Mouse (Mus musculus) heart, postnatal 4 days (tissue): ENCODE measurements around the gene Pias3. TPM values are rescaled to one million over a fixed set of nuclear protein-coding genes. Genes with fewer than 3 reads are reported as not detected.
"Not testable (repeated sequence)": the region's sequence is repeated elsewhere in the genome, so short reads cannot be mapped to it uniquely, and the experiment has no call there.

Experiments used
- DNase-seq: peaks from one replicate; pipeline ENCODE4 v3.0.0; 2021
- total RNA-seq, 2 experiments: library from RNA; stranded (reverse); gene quantifications; 2 replicates each; pipeline ENCODE4 v1.2.3; 2021

Gene Pias3
- total RNA-seq, 2 experiments from 2014 or later: 23.6 to 27.3 TPM

DNA sequence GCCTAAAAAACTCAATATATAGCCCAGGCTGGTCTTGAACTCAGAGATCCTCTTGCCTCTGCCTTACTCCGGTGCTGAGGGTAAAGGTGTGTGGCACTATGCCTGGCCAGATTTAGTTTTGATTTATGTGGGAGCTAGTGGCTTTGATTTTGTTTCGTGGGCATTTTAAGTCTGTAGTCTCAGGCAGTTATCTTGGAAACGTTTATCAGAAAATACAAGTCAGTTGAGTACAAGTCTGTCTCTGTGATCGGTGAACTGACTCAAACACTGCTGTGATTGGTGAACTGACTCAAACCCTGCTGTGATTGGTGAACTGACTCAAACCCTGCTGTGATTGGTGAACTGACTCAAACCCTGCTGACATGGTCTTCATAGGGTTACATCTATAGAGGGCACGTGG is 34.6 kb downstream of the Pias3 start:
- DNase-seq: no peak

DNA sequence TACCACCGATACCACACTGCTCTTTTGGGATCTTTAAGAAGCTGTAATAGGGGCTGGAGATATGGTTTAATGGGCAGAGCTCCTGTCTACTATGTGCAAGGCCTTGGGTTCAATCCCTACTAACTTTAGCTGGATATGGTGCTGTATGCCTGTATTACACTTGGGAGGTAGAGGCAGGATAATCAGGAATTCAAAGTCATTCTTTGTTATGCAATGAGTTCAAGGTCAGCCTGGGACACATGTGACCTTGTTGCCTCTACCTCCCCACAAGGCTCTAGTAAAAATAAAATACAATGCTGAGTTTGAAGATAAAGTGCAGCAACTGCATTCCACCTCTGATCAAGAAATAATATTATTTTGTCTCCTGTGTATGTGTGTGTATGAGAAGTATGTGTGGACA is 37.8 kb downstream of the Pias3 start:
- no peak for DNase-seq

DNA sequence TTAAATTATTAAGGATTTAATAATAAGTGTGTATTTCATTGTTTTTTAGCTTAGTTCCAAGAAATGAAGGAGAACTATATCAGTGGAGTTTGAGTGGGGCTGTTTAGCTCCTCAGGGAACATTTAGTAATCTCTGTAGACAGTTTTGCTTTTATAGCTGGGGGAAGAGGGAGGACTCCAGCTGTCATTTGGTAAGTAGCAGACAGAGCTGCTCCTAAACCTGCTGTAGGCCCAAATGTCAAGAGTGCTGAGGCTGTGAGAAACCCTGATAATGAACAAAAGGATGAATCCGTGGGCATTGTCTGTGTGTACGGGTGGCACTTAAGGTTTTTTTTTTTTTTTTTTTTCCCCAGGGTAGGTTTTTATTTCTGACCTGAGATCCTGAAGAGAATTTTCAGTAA is 39.0 kb downstream of the Pias3 start:
- DNase-seq: no peak

DNA sequence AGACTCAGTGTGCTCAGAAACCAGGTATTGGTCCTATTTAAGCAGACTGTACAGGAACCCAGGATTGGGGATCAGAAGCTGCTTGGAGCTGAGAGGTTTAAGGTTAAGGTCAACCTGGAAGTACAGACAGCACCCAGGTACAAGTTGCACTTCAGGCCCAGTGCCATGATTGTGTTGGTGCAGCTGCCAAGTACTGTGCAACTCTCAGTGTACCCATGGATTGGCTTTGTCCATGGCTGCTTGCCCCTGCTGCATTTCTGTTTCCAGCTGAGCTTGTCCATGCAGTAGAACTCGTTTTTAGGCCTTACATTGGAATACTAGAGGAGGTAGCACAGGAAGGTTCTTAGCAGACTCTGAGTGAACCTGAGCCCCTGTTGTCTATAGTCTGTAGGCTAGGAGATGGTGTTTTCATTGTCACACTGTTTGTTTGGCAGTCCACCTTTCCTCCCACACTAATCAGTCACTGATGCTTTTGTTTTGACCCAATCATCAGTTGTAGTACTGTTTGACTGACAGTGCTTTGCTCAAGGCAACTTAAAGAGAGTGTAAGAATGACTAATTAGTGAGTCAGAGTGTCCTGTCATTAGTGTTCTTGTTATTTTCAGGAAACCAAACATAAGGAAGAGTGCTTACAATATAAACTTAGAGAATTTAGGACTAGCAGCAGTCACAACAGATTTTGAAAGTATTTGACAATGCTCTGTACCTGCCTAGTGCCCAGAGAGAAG is 41.0 kb downstream of the Pias3 start:
- DNase-seq: no peak

DNA sequence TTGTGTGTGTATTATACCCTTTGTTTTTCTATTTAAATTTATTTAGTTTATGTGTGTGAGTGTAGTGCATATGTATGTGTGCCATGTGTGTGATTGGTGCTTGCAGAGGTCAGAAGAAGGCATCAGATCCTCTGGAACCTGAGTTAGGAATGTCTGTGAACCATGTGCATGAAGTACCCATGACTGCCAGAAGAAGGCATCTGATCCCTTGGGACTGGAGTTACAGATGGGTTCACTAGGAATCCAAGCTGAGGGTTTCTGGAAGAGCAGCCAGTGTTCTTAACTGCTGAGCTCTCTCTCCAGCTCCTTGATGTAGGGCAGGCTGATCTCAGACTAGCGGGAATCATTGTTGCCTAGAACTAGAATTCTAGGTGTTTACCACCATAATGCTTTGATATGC is 41.8 kb downstream of the Pias3 start:
- DNase-seq: no peak

DNA sequence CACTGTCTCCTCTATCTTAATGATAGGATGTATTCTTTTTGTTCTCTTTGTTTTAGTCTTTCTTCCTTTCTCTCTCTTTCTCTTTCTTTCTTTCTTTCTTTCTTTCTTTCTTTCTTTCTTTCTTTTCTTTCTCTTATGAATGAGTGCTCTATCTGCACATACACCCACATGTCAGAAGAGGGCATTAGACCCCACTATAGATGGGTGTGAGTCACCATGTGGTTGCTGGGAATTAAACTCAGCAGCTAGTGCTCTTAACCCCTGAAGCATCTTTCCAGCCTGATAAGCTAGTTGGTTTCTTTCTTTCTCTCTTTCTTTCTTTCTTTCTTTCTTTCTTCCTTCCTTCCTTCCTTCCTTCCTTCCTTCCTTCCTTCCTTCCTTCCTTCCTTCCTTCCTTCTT is 44.1 kb downstream of the Pias3 start:
- DNase-seq: not testable (repeated sequence)

DNA sequence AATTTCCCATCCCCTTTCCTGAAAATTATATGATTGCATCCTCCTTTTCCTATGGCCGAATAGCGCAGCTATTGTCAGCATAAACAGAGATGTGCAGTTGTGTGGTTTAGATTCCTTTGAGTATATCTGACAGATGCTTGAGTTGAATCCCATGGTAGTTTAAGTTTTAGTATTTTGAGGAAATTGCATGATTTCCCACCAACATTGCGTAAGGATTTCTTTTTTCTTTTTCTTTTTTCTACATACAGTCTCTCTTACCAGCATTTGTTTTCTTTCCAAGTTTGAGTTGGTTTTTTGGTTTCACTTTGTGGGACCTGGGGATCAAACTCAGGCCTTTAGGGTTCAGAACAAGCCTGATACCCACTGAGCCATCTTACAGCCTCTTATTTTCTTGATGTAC is 48.2 kb downstream of the Pias3 start:
- DNase-seq: no peak

DNA sequence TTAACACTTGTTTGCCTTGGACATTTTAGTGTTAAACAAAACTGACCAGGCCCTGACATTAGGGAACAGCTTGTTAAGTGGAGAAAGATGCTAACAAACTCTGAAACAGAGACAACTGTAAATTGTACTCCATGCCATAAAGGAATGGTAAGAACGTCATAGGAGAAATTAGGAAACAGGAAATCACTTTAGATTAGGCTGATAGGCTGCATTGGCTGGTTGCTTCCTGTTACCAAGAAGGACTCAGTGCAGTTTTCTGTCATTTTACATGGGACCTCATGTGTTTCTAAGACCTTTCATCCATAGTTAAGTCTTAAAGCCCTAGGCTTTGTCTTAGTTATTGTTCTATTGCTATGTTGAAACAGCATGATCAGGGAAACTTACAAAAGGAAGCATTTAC is 50.6 kb downstream of the Pias3 start:
- DNase-seq: no peak

Other genes starting within 250 kb of the Pias3 start
- under 1 TPM in 1 of 2 experiments, not detected in 1; 0.50 TPM for gene BC107364, start 244.1 kb upstream of the Pias3 start, total RNA-seq
- gene Hfe2, start 171.2 kb upstream of the Pias3 start, total RNA-seq: 10 to 100 TPM; 95.6 to 97.0 TPM
- 100 to 1,000 TPM; 286 to 331 TPM for gene Txnip, start 138.4 kb upstream of the Pias3 start, total RNA-seq
- gene Gm16253, start 119.4 kb upstream of the Pias3 start, total RNA-seq: 1 to 10 TPM; 2.5 to 2.9 TPM
- gene Polr3gl, start 102.2 kb upstream of the Pias3 start, total RNA-seq: 10 to 100 TPM; 20.4 to 24.0 TPM
- 1 to 10 TPM; 1.8 to 3.1 TPM for gene Ankrd34a, start 99.7 kb upstream of the Pias3 start, total RNA-seq
- gene Lix1l, start 95.2 kb upstream of the Pias3 start, total RNA-seq: 10 to 100 TPM; 53.1 to 56.6 TPM
- 10 to 100 TPM; 56.4 to 57.0 TPM for gene Rbm8a, start 66.5 kb upstream of the Pias3 start, total RNA-seq
- gene Pex11b, start 61.0 kb upstream of the Pias3 start, total RNA-seq: 10 to 100 TPM; 26.4 to 26.8 TPM
- gene Gm42957, start 60.9 kb upstream of the Pias3 start, total RNA-seq: under 1 TPM; 0.18 to 0.21 TPM
- 1 to 10 TPM; 1.0 to 1.3 TPM for gene Itga10, start 50.8 kb upstream of the Pias3 start, total RNA-seq
- gene Ankrd35, start 26.3 kb upstream of the Pias3 start, total RNA-seq: under 1 TPM; 0.14 to 0.19 TPM
- gene Nudt17, start 12.2 kb downstream of the Pias3 start, total RNA-seq: 1 to 10 TPM; 3.5 to 3.6 TPM
- 10 to 100 TPM; 26.1 to 27.3 TPM for gene Polr3c, start 31.2 kb downstream of the Pias3 start, total RNA-seq
- 10 to 100 TPM; 25.3 to 25.6 TPM for gene Rnf115, start 31.3 kb downstream of the Pias3 start, total RNA-seq
- under 1 TPM; 0.16 to 0.29 TPM for gene Pdzk1, start 132.9 kb downstream of the Pias3 start, total RNA-seq
- gene Cd160, start 133.0 kb downstream of the Pias3 start, total RNA-seq: not detected
- gene Gja5, start 208.3 kb downstream of the Pias3 start, total RNA-seq: 10 to 100 TPM; 55.6 to 60.6 TPM
- gene Gpr89, start 209.0 kb downstream of the Pias3 start, total RNA-seq: 10 to 100 TPM; 17.8 to 22.7 TPM
- gene Gja8, start 229.6 kb downstream of the Pias3 start, total RNA-seq: not detected